Mouse (Mus musculus) cerebellum, postnatal 25 days (tissue): ENCODE measurements around the gene Asgr1.

Source experiments
- DNase-seq, 2 experiments: peaks; one replicate each; pipeline ENCODE4 v3.0.0; 2021; ENCODE audit warnings: mixed read lengths in 2 of 2

Gene Asgr1

DNA sequence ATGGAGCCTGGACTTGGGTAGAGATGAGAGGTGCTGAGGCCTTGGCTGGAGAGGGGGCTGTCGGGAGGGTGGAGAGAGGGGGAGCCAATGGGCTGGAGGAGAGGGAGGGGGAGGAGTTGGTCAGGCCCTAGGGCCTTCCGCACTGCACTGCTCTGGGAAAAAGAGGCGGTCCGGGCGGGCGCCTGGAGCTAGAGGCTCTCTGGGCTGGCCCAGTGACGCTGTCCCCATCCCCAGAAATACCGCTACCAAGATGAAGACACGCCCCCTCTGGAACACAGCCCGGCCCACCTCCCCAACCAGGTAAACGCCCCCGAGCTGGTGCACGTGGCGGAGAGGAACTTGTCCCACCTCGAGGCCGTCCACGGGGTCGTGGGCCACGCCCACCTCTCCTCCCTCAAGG is 27.2 kb upstream of the Asgr1 start:
- peak; percentile 40 to 70 for DNase-seq

DNA sequence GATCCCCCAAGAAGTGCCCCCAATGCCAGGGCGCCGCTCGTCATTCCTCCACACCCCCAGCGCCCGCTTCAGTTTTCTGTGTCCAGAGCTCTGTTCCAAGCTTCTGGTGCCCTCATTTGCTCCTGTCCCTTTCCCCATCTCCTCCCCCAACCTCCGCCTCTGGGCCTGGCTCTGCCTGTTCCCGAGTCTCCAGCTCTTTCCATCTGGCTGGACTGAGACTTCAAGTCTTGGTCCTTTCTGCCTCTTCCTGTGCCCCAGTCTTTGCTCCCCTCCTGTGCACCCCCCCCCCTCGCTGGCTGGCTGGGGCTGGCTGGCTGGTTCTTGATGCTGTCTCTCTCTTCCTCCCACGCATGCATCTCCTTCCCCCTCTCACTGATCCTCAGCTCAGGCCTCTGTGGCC is 26.5 kb upstream of the Asgr1 start:
- DNase-seq = peak; percentile 70 to 79

DNA sequence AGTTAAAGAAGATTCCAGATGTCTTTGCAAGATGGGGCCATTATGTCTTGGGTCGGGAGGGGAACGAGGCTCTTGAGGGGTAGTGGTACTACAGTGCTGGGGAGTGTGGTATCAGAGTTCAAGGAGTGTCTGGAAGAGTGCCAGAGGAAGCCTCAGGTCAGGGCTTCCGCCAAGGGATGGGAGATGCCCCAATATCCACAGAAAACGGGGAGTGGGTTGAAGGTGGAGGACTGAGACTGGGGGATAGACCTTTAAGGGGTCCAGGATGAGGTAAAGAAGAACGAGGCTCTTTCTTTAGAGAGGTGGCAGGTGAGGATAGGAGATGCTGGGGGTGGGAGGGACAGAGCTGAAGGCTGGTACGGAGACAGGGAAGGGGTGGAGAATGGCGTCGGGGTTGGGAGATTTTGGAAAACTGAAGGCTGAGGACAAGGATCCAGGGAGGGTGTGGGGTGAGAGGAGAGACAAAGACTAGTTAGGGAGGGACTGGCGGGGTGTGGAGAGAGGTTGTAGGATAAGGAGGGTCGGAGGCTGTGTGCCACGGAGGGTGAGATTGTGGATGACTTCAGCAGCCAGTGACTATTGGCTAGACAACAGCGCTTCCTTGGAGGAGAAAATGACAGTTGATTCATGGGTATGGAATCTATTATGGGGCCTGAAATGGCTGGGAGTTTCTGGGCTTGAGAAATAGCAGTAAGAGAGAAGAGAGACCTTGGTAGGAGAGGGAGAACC is 25.3 kb upstream of the Asgr1 start:
- DNase-seq = peak in 1 of 2 experiments; percentile 42

DNA sequence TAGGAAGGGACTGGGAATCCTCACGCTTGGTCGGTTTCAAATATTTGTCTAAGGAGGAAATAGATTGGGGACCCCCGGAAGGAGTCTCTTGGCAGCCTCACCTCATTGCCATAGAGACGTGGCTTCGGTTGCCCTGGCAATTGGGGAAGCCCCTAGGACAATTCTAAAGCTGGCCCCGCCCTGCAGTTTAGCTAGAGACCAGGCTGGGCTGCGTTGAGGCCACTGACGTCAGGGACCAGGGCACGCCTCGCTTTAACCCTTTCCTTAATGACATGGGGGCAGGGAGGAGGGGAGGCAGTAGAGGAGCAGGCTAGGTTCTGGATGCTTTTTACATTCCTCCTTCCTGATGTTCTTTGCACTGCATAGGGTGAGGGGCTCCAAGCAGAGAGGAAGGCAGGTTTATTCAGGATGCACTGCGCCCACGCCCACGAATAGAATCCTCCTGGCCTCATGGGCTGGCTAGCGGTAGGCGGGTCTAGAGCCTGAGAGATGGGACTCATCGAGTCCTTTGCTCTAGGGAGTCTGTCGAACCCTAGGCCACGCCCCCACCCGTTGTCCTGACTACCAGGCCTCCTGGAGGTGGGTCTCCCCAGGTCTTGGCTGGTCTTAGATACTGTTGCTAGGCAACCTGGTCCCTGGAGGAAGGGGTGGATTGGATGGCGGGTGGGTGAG is 24.6 kb upstream of the Asgr1 start:
- DNase-seq = peak; percentile 67 to 76

DNA sequence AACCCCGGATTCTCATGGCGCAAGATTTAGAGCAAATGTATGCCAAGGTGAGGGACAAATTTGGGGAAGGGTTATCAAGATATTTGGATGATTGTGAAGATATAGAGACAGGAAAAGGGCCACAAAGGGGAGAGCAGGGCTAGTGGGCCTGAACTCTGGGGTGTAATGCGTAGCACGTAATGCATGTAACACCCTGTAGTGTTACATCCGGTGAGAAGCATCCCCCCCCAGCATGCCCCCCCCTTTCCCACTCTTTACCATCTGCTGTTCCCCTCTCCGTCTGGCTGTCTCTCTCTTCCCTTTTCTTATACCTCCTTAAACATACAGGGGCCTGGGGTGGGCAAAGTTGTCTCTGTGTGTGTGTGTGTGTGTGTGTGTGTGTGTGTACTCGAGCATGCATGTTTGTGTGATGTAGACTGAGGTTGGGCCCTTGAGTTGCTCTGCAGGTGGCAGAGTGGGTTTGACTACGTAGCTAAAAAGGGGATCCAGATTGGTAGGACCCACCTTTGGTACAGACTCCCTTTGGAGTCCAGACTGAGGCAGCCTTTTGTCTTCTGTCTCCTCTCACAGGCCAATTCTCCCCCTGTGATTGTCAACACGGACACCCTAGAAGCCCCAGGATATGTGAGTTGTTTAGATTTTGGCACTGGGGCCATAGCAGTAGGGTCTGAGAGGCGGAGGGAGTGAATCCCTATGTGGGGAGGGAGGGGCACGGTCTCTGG is 23.9 kb upstream of the Asgr1 start:
- DNase-seq = no peak

DNA sequence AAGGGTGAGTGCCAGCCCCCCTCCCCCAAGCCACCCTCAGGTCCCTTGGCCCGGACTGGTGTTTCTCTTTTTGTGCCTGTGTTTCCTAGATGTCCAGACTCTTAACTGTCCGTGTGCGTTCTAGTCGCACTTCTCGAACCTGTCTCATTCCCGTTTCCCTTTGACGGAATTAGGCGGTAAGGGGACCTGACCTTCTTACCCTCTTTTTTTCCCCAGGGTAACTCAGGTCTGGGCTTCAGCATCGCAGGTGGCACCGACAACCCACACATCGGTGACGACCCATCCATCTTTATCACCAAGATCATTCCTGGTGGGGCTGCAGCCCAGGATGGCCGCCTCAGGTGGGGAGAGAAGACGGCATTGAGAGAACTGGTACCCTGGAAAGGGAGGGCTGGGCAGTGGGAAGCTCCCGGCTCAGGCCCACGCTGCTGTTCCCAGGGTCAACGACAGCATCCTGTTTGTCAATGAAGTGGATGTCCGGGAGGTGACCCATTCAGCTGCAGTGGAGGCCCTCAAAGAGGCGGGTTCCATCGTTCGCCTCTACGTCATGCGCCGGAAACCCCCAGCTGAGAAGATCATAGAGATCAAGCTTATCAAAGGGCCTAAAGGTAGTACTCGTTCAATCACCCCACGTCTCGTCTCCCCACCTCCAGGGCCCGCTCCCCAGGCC is 23.1 kb upstream of the Asgr1 start:
- no peak for DNase-seq

DNA sequence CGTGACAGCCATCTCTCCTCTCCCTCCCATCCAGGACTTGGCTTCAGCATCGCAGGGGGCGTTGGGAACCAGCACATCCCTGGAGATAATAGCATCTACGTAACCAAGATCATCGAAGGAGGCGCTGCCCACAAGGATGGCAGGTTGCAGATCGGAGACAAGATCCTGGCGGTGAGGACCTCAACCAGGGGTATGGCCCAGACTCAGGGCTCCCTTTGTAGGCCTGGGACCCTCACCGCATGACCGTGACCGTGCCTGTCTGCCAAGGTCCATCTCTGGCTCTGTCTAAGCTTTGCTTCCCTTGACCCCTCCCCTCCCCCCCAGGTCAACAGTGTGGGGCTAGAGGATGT is 22.6 kb upstream of the Asgr1 start:
- no peak for DNase-seq

DNA sequence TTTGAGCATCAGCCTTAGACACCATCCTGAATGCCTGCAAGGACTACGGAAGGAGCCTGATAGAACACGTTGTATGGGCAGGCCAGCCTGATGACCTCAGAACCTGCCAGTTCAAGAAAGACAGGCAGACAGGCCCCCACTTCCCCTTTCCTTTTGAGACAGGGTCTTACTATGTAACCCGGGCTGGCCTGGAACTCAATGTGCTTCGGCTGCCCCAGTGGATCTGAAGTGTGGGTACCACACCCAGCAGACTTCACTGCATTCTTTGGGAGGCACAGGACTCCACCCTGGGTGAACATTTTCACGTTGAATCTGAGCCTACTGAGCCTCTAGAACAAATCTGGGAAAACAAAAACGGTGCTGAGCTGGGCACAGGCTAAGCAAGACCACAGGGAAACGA is 15.7 kb upstream of the Asgr1 start:
- no peak for DNase-seq

DNA sequence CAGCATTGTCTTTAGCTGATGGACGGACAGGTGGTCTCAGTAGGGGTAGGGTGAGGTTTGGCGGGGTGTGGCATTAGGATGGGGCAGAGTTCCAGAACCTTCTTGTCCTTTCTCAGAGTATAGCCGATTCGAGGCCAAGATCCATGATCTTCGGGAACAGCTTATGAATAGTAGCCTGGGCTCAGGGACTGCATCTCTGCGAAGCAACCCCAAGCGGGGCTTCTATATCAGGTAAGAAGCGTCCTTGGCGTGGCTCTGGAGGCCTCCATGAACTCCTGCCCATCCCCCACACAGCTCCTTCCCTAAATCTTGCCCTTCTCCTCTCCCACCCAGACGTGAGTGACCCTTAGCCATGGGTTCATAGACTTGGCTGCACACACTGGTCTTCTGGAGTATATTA is 14.3 kb upstream of the Asgr1 start:
- DNase-seq = no peak

DNA sequence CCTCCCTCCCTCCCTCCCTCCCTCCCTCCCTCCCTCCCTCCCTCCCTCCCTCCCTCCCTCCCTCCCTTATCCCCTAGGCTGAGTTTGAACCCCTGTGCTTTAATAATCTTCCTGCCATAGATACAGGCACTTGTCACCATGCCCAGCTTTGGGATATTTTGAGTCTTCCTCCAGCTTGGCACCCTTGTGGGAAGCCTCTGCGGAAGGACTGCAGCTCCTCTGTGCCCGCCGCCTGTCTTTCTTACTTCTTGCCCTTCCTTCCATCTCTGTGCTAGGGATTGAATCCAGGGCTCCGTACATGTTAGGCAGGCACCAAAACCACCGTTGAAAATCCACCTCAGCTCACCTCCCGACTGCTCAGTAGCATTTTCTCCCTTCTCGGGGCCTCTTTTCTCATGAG is 13.7 kb upstream of the Asgr1 start:
- peak in 1 of 2 experiments; percentile 57 for DNase-seq

DNA sequence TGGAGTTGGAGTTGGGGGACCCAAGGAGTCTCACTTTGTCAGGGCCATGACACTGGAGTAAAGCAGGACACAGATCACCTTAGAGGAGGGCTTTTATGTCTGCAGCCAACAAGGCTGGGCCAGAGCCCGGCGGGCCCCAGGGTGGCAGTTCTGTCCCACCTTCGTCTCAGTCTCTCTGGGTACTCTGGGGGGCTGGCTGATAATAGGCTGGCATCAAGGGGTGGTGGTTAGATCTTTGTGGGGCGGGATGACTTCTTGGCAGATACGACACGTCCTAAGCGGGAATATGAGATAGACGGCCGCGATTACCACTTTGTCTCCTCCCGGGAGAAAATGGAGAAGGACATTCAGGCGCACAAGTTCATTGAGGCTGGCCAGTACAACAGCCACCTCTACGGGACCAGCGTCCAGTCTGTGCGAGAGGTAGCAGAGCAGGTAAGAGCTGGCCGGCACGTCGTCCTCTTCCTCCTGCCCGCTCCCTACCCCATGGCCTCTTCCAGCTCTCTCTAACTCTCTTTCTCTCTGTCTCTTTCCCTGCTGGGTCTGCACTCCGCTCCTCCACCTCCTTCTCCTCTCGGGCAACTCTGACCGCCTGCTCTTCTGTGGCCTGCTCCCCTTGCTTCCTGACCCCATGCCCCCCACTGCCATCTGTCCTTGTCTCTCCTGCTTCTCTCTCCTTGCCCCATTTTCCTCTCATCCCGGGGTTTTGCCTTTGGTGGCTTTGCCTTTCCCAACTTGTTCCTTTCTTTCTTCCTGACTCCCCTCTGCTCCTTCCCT is 11.4 kb upstream of the Asgr1 start:
- DNase-seq = peak; percentile 17 to 47

DNA sequence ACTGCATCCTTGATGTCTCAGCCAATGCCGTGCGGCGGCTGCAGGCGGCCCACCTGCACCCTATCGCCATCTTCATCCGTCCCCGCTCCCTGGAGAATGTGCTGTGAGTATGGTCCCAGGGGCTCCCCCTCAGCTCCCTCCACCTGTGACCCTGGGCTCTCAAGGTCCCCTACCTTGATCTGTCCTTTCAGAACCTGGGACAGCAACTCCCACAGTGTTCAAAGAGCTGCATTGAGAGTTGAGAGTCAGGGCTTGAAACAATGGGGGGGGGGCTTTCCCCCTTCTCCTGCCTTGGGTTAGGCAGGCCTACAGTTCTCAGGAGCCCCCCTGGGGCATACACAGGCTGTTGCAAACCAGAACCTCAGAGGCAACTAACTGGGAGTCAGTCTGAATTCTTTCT is 10.2 kb upstream of the Asgr1 start:
- DNase-seq = no peak

DNA sequence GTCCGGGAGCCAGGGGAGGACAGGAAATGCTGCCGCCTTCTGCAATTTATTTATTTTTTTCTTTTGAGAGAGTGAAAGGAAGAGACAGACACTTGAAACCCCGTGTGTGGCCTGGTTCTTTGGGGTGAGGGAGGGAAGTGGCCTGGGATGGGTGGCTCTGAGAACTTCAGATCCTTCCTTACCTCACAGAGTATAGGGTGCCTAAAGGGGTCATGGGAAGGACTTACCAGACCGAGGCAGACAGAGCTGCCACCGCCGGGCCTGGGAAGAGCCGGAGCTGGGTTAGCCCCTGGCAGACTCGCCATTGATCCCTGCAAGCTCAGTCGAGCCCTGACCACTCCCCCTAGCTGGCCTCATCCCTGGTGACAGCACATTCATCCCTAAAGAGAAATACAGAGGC is 8.4 kb upstream of the Asgr1 start:
- DNase-seq = peak in 1 of 2 experiments; percentile 14

DNA sequence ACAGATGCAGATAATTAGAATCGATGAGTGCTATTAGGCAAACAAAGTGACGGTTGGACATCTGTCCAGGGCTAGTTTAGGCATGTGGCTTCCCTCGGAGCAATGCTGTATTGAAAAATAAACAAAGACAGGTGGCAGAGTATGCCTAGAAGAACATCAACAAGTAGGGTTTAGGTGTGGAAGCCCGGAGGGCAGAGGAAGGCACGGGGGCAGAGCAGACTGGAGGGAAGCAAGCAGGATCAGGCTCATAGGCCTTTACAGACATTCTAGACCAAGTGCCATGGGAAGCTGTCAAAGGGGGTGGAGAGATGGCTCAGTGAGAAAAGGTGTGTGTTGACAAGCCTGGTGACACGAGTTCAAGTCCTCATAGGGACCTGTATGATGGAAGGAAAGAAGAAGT is 4.5 kb upstream of the Asgr1 start:
- no peak for DNase-seq

DNA sequence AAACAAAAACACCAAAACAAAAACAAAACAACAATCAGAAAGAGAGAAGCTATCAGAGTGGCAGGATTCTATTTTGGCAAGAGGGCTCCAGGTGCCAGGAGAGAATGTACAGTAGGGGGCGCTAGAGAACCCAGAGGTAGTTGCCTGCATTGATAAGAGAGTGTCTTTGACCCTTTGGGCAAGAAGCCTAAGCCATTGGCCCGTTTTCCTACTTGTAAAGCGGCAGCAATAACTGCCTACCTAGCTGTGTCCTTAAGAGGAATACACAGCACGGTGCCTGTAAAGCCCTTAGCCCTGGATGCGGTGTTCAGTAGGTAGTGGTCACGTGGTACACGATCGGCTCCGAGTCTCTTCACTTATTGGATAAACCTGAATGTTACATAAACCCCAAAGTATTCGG is 4.1 kb upstream of the Asgr1 start:
- DNase-seq = peak; percentile 16 to 44

DNA sequence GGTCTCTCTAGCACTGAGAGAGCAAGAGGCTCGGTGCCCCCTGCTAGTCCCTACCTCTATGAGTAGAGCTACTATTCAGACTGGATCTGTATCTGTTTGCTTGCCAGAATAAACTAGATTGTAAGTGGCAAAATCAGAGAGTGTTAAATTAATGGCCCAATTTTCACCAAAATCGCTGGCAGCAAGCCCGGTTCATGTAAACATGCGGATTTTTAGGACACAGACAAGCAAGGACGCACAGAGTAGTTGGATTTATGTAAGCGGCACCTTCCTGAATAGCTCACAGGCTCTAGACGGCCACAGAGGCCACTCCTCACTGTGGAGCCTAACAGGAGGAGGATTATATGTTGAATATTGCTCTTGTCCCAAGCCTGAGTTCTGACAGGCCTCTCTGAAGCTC is 729 bp upstream of the Asgr1 start:
- DNase-seq = peak in 1 of 2 experiments; percentile 50

DNA sequence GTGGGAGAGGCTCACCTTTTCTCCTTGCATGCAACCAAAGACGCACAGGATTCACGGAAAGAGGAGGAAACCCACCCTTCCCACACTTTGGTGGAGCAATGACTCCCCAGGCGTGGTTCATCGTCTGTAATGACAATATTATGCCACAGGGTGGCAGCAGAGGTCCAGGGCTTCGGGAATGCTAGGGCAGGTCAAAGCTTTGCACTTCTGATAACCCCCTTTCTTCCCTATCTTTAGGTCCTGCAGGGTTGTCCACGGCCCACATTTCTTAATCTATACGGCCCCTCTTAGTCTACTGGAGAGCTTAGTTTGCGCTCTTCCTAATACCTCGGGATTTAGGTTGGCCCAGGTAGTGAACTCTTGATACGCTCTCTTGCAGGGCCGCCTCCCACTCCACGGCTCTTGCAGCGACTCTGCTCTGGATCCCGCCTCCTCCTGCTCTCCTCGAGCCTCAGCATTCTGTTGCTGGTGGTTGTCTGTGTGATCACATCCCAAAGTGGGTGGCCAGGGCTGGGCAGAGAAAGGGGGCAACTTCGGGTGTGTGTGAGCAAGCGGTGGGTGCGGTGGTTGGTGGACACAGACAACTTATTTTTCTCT is 1.8 kb downstream of the Asgr1 start:
- DNase-seq = peak; percentile 81 to 85

DNA sequence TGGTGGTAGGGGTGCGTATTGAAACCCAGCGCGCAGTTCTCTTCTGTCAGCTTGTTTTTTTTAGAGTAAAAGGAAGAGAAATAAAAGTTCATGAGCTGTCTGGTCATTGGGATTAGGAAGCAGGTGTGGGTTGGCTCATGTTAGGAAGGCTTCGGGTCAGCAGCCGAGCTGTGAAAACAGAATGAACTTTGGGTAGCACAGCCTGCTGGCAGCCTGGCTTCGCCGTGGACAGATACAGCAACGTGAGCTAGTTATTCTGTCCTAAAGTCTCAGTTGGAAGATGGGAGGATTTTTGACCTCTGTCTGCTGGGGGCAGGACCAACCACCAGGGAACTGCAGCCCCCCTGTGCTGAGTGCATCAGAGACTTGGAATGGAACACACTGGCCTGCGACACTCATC is 3.9 kb downstream of the Asgr1 start:
- DNase-seq = no peak

DNA sequence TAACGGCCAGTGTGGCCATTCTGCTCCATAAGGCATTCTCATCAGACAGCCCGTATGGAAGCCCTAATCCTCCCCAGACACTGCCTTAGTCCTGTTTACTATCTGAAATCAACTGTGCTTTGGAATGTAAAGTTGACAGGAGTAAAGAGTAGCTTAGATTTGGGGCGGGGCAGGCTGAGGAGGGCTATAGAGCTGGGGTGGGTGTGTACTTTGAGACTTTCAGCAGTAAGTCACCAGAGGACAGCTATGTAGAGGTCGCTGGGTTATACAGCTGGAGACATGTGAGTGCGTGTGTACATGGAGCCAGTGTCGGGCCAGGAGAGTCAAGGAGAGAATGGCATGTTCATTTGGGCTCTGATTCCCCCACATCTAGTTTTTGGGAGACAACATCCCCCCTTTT is 6.0 kb downstream of the Asgr1 start:
- no peak for DNase-seq

DNA sequence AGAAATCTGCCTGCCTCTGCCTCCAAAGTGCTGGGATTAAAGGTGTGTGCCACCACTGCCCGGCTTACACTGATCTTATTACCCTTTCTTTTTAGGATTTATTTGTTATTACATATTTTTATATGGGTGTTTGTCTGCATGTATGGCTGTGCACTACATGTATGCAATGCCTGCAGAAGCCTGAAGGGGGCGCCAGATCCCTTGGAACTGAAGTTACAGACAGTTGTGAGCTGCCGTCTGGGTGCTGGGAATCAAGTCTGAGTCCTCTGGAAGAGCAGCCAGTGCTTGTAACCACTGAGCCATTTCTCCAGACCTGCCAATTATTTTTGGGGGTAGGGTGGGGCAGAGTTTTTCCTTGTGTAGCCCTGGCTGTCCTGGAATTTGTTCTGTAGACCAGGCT is 9.2 kb downstream of the Asgr1 start:
- no peak for DNase-seq

DNA sequence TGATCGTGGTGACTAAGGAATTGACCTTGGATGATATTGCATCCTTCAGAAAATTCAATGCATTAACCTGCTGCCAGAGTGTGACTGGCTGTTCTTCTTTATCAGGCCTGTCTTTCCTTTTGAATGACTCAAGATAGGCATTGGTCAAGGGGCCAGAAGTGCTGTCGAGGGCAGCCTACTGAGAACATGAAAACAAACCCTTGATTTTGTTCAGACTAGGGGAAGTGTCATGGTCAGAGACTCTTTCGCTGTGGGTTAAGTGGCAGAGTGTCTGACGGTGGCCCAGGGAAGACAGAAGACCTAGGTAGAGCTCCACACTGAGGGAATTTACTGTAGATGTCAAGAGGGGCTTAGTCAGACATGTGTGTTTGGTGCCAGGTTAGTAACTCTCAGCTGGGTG is 12.8 kb downstream of the Asgr1 start:
- DNase-seq = no peak

DNA sequence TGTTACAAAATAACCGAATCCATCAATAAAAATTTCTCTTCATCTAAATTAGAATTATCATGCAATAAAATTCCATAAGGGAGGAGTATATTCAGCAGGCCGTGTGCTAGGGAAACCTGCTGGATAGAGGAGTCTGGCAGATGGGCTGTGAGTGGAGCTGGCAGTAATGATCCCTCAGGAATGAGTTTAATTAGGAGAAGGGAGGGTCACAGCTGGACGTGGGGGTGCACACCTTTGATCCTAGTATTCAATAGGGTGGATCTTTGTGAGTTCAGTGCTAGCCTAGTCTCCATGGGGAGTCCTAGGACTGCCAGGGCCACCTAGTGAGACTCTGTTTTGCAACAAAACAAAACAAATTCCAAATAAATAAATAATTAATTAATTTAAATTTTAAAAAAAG is 14.4 kb downstream of the Asgr1 start:
- no peak for DNase-seq
